Mouse (Mus musculus): ENCODE results near the gene Polr2i. TPM values are rescaled to one million over a fixed set of nuclear protein-coding genes. Genes with fewer than 3 reads are reported as not detected.
"Not testable (repeated sequence)": the region's sequence is repeated elsewhere in the genome, so short reads cannot be mapped to it uniquely, and the experiment has no call there.

The Polr2i gene
- polyA plus RNA-seq (2017; shearing (Covaris generic)): 10 to 100 TPM; 50.3 to 54.3 TPM

GRCm38 (mm10) chr7:30231669-30232454, at the start of gene Polr2i, which contains the start of gene Tbcb:
Gene Polr2i, plus strand, starts transcription at chr7:30231948.
Gene Tbcb, minus strand, starts transcription at chr7:30232272.
- peak; percentile 96 for ATAC-seq

GRCm38 (mm10) chr7:30183189-30183588, 48.6 kb upstream of the Polr2i start:
- ATAC-seq: not testable (repeated sequence)

- ATAC-seq: peak; percentile 83
These were observed 47.9 kb upstream of the Polr2i start, which contains the start of gene Cox7a1 for GRCm38 (mm10) chr7:30183879-30184289. Gene Cox7a1, plus strand, starts transcription at chr7:30184144.

- no peak for ATAC-seq
These were observed 47.0 kb upstream of the Polr2i start for GRCm38 (mm10) chr7:30184641-30185348.

- ATAC-seq: no peak
These were observed 43.2 kb upstream of the Polr2i start for GRCm38 (mm10) chr7:30188344-30189115.

GRCm38 (mm10) chr7:30189116-30189491, 42.6 kb upstream of the Polr2i start:
- ATAC-seq: no peak

- ATAC-seq: no peak
These were observed 39.7 kb upstream of the Polr2i start for GRCm38 (mm10) chr7:30192088-30192487.

GRCm38 (mm10) chr7:30193013-30193412, 38.7 kb upstream of the Polr2i start:
- ATAC-seq: no peak

- ATAC-seq: peak; percentile 61
These were observed 38.1 kb upstream of the Polr2i start for GRCm38 (mm10) chr7:30193581-30194100.

- ATAC-seq: peak; percentile 19
These were observed 37.5 kb upstream of the Polr2i start for GRCm38 (mm10) chr7:30194101-30194831.

- ATAC-seq: peak; percentile 88
These were observed 36.9 kb upstream of the Polr2i start for GRCm38 (mm10) chr7:30194884-30195283.

- no peak for ATAC-seq
These were observed 36.3 kb upstream of the Polr2i start for GRCm38 (mm10) chr7:30195461-30195860.

GRCm38 (mm10) chr7:30196171-30196570, 35.6 kb upstream of the Polr2i start:
- no peak for ATAC-seq

GRCm38 (mm10) chr7:30197592-30198129, 34.1 kb upstream of the Polr2i start:
- no peak for ATAC-seq

- peak; percentile 67 for ATAC-seq
These were observed 33.2 kb upstream of the Polr2i start, which contains the start of gene Capns1 for GRCm38 (mm10) chr7:30198481-30198971. Gene Capns1, minus strand, starts transcription at chr7:30198811.

GRCm38 (mm10) chr7:30199498-30200139, 32.1 kb upstream of the Polr2i start:
- ATAC-seq: no peak

- ATAC-seq: no peak
These were observed 31.5 kb upstream of the Polr2i start for GRCm38 (mm10) chr7:30200200-30200599.

GRCm38 (mm10) chr7:30200661-30201060, 31.1 kb upstream of the Polr2i start:
- not testable (repeated sequence) for ATAC-seq

- ATAC-seq: no peak
These were observed 28.7 kb upstream of the Polr2i start for GRCm38 (mm10) chr7:30202895-30203690.

- ATAC-seq: no peak
These were observed 27.4 kb upstream of the Polr2i start for GRCm38 (mm10) chr7:30204380-30204779.
